Mouse (Mus musculus) thymus, adult 2 months (tissue): ENCODE data around the gene Ahr.

Source experiments
- CTCF ChIP-seq: fragments of 200-500 bp; IDR thresholded peaks from 2 replicates; pipeline ENCODE4 v1.5.1; 2012; ENCODE audit warnings: mild to moderate bottlenecking, control low read depth, low read length, moderate library complexity, borderline replicate concordance; ENCODE audit not compliant: control insufficient read depth, poor library complexity, insufficient read depth; ENCODE audit errors: extremely low read depth
- POLR2A ChIP-seq: fragments of 200-500 bp; IDR thresholded peaks from 2 replicates; pipeline ENCODE4 v1.6.1; 2012; ENCODE audit warnings: mild to moderate bottlenecking, low read length, control low read depth, moderate library complexity; ENCODE audit not compliant: control insufficient read depth, poor library complexity, insufficient read depth; ENCODE audit errors: extremely low read depth

- no peak for TF ChIP-seq CTCF
- TF ChIP-seq POLR2A: no peak
Measured at GRCm38 (mm10) chr12:35506383-35506782, 28.5 kb downstream of the Ahr start.
